ENCODE assay signal across 14 mouse cellular contexts in genomic region chr2:132697695-132698094, GRCm38 (mm10). TPM values are rescaled to one million over a fixed set of nuclear protein-coding genes. Genes with fewer than 3 reads are reported as not detected.
DNase-seq lines count a peak whose midpoint lies in the region; ATAC-seq and TF ChIP-seq lines count a peak whose summit lies in the region.
"Had no signal": no experiment of that assay in that cellular context is flagged by ENCODE, and none has a peak within 500 bp of the region (broad histone marks: within the 10 kb centered on the region; RNA-seq: fewer than 3 reads in every experiment).

No protein-coding gene starts in this region.

- H3K4me1 ChIP-seq in heart, postnatal 0 days (ENCODE audit: control insufficient read depth, insufficient read depth) = peaks cover 14% of the 10 kb centered on the region
- no peaks in the 10 kb centered on the region for H3K4me1 ChIP-seq in midbrain, embryonic 16.5 days (ENCODE audit: control insufficient read depth, insufficient read depth, low read length)
- H3K4me1 ChIP-seq in midbrain, embryonic 15.5 days = no peaks in the 10 kb centered on the region
- peaks cover 6% of the 10 kb centered on the region for H3K4me1 ChIP-seq in embryonic facial prominence, embryonic 10.5 days
- peaks cover 22% of the 10 kb centered on the region; the same call in 1 of the 2 replicates for H3K4me1 ChIP-seq in small intestine, adult 2 months (ENCODE audit: control insufficient read depth, insufficient read depth, insufficient read length, low read length)
- H3K4me1 ChIP-seq: embryonic facial prominence, embryonic 15.5 days had no signal

- H3K9ac ChIP-seq in heart, postnatal 0 days (replicated peaks; ENCODE audit: low read depth, low read length) = no peak overlapping the region
- H3K9ac ChIP-seq in midbrain, embryonic 16.5 days (ENCODE audit: low read depth, low read length) = no peak overlapping the region
- H3K9ac ChIP-seq in midbrain, embryonic 15.5 days = no peak overlapping the region
- H3K9ac ChIP-seq: embryonic facial prominence, embryonic 15.5 days had no signal

- 0 out of 2 replicates have a peak, but pooled peaks cover 4% of the 10 kb centered on the region for H3K36me3 ChIP-seq in heart, postnatal 0 days (replicated peaks; ENCODE audit: control insufficient read depth, insufficient read depth, low read length)
- peaks cover 2% of the 10 kb centered on the region; the same call in 1 of the 2 replicates for H3K36me3 ChIP-seq in midbrain, embryonic 16.5 days (ENCODE audit: control insufficient read depth, insufficient read depth, low read length)
- H3K36me3 ChIP-seq in midbrain, embryonic 15.5 days (replicated peaks) = no peaks in the 10 kb centered on the region
- peaks cover 13% of the 10 kb centered on the region for H3K36me3 ChIP-seq in embryonic facial prominence, embryonic 10.5 days (replicated peaks)
- no peaks in the 10 kb centered on the region for H3K36me3 ChIP-seq in small intestine, adult 2 months (ENCODE audit: control insufficient read depth, insufficient read depth, low read length)

- TF ChIP-seq CTCF in heart, postnatal 0 days (IDR thresholded peaks at IDR 0.05; ENCODE audit: low read depth) = no peak
- TF ChIP-seq CTCF in small intestine, adult 2 months (IDR thresholded peaks at IDR 0.05; ENCODE audit: extremely low read depth, insufficient read length, insufficient replicate concordance, low read depth, low read length) = no peak

- H3K4me2 ChIP-seq in heart, postnatal 0 days (ENCODE audit: low read depth, low read length) = no peak overlapping the region
- H3K4me2 ChIP-seq in midbrain, embryonic 16.5 days (ENCODE audit: low read length) = no peak overlapping the region
- H3K4me2 ChIP-seq in midbrain, embryonic 15.5 days = no peak overlapping the region
- H3K4me2 ChIP-seq: embryonic facial prominence, embryonic 15.5 days had no signal

- no peaks in the 10 kb centered on the region for H3K27me3 ChIP-seq in heart, postnatal 0 days (ENCODE audit: control insufficient read depth, insufficient read depth, low read length)
- no peaks in the 10 kb centered on the region for H3K27me3 ChIP-seq in midbrain, embryonic 16.5 days (ENCODE audit: control insufficient read depth, insufficient read depth, low read depth, low read length)
- H3K27me3 ChIP-seq in midbrain, embryonic 15.5 days (replicated peaks) = no peaks in the 10 kb centered on the region
- no peaks in the 10 kb centered on the region for H3K27me3 ChIP-seq in embryonic facial prominence, embryonic 10.5 days (replicated peaks; ENCODE audit: low read depth, poor library complexity, severe bottlenecking)
- H3K27me3 ChIP-seq in small intestine, adult 2 months (ENCODE audit: control insufficient read depth, insufficient read depth, low read length) = no peaks in the 10 kb centered on the region
- H3K27me3 ChIP-seq: embryonic facial prominence, embryonic 15.5 days; megakaryocyte, embryonic 14.5 days; Patski had no signal

- H3K27ac ChIP-seq in heart, postnatal 0 days (ENCODE audit: low read depth) = 0 out of 2 replicates have a peak overlapping the region, but pooled peaks have one; percentile 20
- 0 out of 2 replicates have a peak overlapping the region, but pooled peaks have one; percentile 20 for H3K27ac ChIP-seq in midbrain, embryonic 16.5 days (ENCODE audit: low read length)
- H3K27ac ChIP-seq in midbrain, embryonic 15.5 days = no peak overlapping the region
- H3K27ac ChIP-seq in embryonic facial prominence, embryonic 10.5 days (replicated peaks) = peak overlapping the region; percentile 57; the same call in 1 of the 2 replicates
- peak overlapping the region; percentile 82 for H3K27ac ChIP-seq in small intestine, adult 2 months (ENCODE audit: insufficient read depth, low read depth, low read length)
- H3K27ac ChIP-seq: embryonic facial prominence, embryonic 15.5 days had no signal

- DNase-seq in heart, postnatal 0 days (ENCODE audit: low spot score) = no peak
- DNase-seq in heart, adult 9 months (ENCODE audit: low spot score in 2 of 2) = no peak
- DNase-seq in embryonic facial prominence, embryonic 10.5 days (ENCODE audit: low spot score) = no peak
- no peak for DNase-seq in cerebellum, adult 11 months
- DNase-seq: cerebellum, postnatal 14 days; lung, adult 2 months; right cerebral cortex, postnatal 14 days had no signal

- H3K4me3 ChIP-seq in heart, postnatal 0 days (ENCODE audit: low read depth, low read length) = no peak overlapping the region
- no peak overlapping the region for H3K4me3 ChIP-seq in midbrain, embryonic 16.5 days (ENCODE audit: low read depth, low read length)
- H3K4me3 ChIP-seq in midbrain, embryonic 15.5 days = no peak overlapping the region
- H3K4me3 ChIP-seq in embryonic facial prominence, embryonic 10.5 days = no peak overlapping the region
- peak overlapping the region; percentile 39 for H3K4me3 ChIP-seq in small intestine, adult 2 months (ENCODE audit: low read depth, low read length)
- H3K4me3 ChIP-seq: embryonic facial prominence, embryonic 15.5 days; megakaryocyte, embryonic 14.5 days had no signal

- TF ChIP-seq EP300 in heart, postnatal 0 days (IDR thresholded peaks at IDR 0.05; ENCODE audit: low read depth) = no peak

- no peak for ATAC-seq in heart, postnatal 0 days (ENCODE audit: insufficient read depth, low read depth)
- no peak for ATAC-seq in midbrain, embryonic 16.5 days
- no peak for ATAC-seq in midbrain, embryonic 15.5 days (replicated peaks)
- ATAC-seq: forebrain, embryonic 14.5 days; Patski had no signal

- WGBS in heart, postnatal 0 days = 71% methylated on average over 7 of the region's 7 CpGs
- 68% methylated on average over 7 of the region's 7 CpGs for WGBS in midbrain, embryonic 16.5 days
- 75% methylated on average over 7 of the region's 7 CpGs for WGBS in midbrain, embryonic 15.5 days
- 70% methylated on average over 7 of the region's 7 CpGs for WGBS in embryonic facial prominence, embryonic 10.5 days
- WGBS in small intestine, adult 2 months = 79% methylated on average over 7 of the region's 7 CpGs

- no peak for TF ChIP-seq POLR2A in small intestine, adult 2 months (IDR thresholded peaks at IDR 0.05; ENCODE audit: low read depth, low read length)

- no peaks in the 10 kb centered on the region for H3K9me3 ChIP-seq in heart, postnatal 0 days (replicated peaks; ENCODE audit: control insufficient read depth, low read length)
- no peaks in the 10 kb centered on the region for H3K9me3 ChIP-seq in midbrain, embryonic 16.5 days (replicated peaks; ENCODE audit: control insufficient read depth, low read length, poor library complexity, severe bottlenecking)
- no peaks in the 10 kb centered on the region for H3K9me3 ChIP-seq in midbrain, embryonic 15.5 days
- H3K9me3 ChIP-seq in embryonic facial prominence, embryonic 10.5 days = no peaks in the 10 kb centered on the region
- H3K9me3 ChIP-seq: embryonic facial prominence, embryonic 15.5 days; megakaryocyte, embryonic 14.5 days had no signal

RNA-seq across cellular contexts. Expression of gene Shld1, which starts 11.0 kb away (rescaled TPM):
- total RNA-seq in heart, postnatal 0 days (2014; rRNA removed; ENCODE audit: low replicate concordance) = 23.3 and 24.1 TPM in 2 replicates
- 14.1 and 16.4 TPM in 2 replicates for polyA plus RNA-seq in heart, postnatal 0 days (2015; fragmentation: Nextera tagmentation; extraction: Ambion mirVana)
- 20.6 and 21.7 TPM in 2 replicates for polyA plus RNA-seq in midbrain, embryonic 16.5 days (2015; fragmentation: Nextera tagmentation; extraction: Ambion mirVana)
- 21.4 and 21.8 TPM in 2 replicates for polyA plus RNA-seq in midbrain, embryonic 15.5 days (2015; fragmentation: Nextera tagmentation; extraction: Ambion mirVana)
- polyA plus RNA-seq in embryonic facial prominence, embryonic 10.5 days (2016; fragmentation: Nextera tagmentation; extraction: Ambion mirVana) = 15.7 and 16.6 TPM in 2 replicates
- polyA plus RNA-seq in small intestine, adult 2 months (2012; rRNA removed) = 4.6 and 8.9 TPM in 2 replicates
